Mouse (Mus musculus) hindbrain, embryonic 16.5 days (tissue): ENCODE measurements around the gene Cdk6. TPM values are rescaled to one million over a fixed set of nuclear protein-coding genes. Genes with fewer than 3 reads are reported as not detected.

ENCODE experiments used
- ATAC-seq: fragments of 200-750 bp; cut with Nextera tagmentation; 2 replicates; pipeline ENCODE4 v1.8.0; 2017; ENCODE audit warnings: moderate TSS enrichment, moderate library complexity
- H3K27ac ChIP-seq: fragments of 300-500 bp; sonication (generic); 2 replicates; pipeline ENCODE4 v1.5.1; 2014; ENCODE audit warnings: low read depth, mild to moderate bottlenecking, control low read depth, low read length, moderate library complexity
- H3K27me3 ChIP-seq: fragments of 300-500 bp; sonication (generic); replicated peaks from 2 replicates; pipeline ENCODE4 v1.6.1; 2014; ENCODE audit warnings: low read length; ENCODE audit not compliant: control insufficient read depth, insufficient read depth
- H3K36me3 ChIP-seq: fragments of 300-500 bp; sonication (generic); 2 replicates; pipeline ENCODE4 v1.6.1; 2014; ENCODE audit warnings: mild to moderate bottlenecking, low read length, moderate library complexity, mixed read lengths; ENCODE audit not compliant: control insufficient read depth, insufficient read depth
- H3K4me1 ChIP-seq: fragments of 300-500 bp; sonication (generic); 2 replicates; pipeline ENCODE4 v1.6.1; 2014; ENCODE audit warnings: low read depth, low read length; ENCODE audit not compliant: control insufficient read depth, insufficient read depth
- H3K4me2 ChIP-seq: fragments of 300-500 bp; sonication (generic); 2 replicates; pipeline ENCODE4 v1.6.1; 2014; ENCODE audit warnings: mild to moderate bottlenecking, low read length, control low read depth, moderate library complexity
- H3K4me3 ChIP-seq: fragments of 300-500 bp; sonication (generic); 2 replicates; pipeline ENCODE4 v1.5.1; 2014; ENCODE audit warnings: mild to moderate bottlenecking, low read length, control low read depth, moderate library complexity
- H3K9ac ChIP-seq: fragments of 300-500 bp; sonication (generic); 2 replicates; pipeline ENCODE4 v1.6.1; 2014; ENCODE audit warnings: low read depth, mild to moderate bottlenecking, control low read depth, low read length, moderate library complexity
- H3K9me3 ChIP-seq: fragments of 300-500 bp; sonication (generic); 2 replicates; pipeline ENCODE4 v1.6.1; 2014; ENCODE audit warnings: mild to moderate bottlenecking, low read length, moderate library complexity; ENCODE audit not compliant: control insufficient read depth
- WGBS: fragments of 180-500 bp; shearing (Covaris S2); extraction: QIAGEN DNeasy Blood & Tissue Kit; methylation state at CpG from one replicate; pipeline ENCODE4 v1.1.7; 2014; 5-methylcytosine and 5-hydroxymethylcytosine counted together
- polyA plus RNA-seq: library from polyadenylated mRNA; unstranded; fragments of >200 nt; fragmentation: Nextera tagmentation; extraction: Ambion mirVana; gene quantifications from 2 replicates; pipeline ENCODE4 v1.2.1, GENCODE M21; 2015

Gene Cdk6
- polyA plus RNA-seq, 1 experiment from 2014 or later: 13.9 TPM

DNA sequence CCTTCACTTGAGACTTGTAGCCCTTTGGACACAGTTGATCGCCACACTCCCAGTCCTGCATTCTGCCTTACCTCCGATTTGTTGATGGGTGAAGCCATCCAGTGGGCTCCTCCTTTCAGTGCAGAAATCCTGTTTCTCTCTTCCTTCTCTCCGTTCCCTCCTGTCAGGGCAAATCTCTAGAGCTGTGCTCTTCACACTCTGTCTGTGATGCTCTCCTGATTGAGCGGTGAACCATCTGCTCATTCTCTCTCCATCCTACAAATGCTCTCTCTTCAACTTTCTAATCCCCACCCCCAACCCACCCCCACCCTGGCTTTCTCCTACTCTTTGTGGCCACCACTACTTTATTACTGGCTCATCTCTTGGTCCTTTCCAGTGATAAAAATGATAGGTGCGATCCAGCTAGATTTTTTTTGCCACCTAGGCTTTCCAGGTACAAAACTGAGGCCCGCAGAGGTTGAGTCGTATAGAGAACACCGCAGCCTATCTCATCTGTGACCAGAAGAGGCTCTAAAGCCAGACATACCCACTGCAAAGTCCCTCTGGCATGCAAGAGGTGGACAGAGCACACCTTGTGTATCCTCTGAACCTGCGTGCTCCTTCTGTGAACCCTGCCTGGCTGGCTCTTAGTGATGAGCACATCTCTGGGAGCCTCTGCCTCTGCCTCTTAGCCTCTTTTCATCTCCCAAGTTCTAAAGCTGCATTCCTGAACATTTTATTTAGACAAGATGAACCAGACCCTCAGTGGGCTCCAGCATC, 139.5 kb downstream of the Cdk6 start:
- H3K27me3 ChIP-seq: no peaks in the 10 kb centered on the region
- 91% methylated on average over 9 of the region's 9 CpGs for WGBS
- no peaks in the 10 kb centered on the region; the same call in 1 of the 2 replicates for H3K9me3 ChIP-seq
- H3K4me2 ChIP-seq: no peak overlapping the region
- no peak for ATAC-seq
- H3K27ac ChIP-seq: no peak overlapping the region
- H3K36me3 ChIP-seq: no peaks in the 10 kb centered on the region
- H3K4me1 ChIP-seq: no peaks in the 10 kb centered on the region
- H3K9ac ChIP-seq: no peak overlapping the region
- H3K4me3 ChIP-seq: no peak overlapping the region

DNA sequence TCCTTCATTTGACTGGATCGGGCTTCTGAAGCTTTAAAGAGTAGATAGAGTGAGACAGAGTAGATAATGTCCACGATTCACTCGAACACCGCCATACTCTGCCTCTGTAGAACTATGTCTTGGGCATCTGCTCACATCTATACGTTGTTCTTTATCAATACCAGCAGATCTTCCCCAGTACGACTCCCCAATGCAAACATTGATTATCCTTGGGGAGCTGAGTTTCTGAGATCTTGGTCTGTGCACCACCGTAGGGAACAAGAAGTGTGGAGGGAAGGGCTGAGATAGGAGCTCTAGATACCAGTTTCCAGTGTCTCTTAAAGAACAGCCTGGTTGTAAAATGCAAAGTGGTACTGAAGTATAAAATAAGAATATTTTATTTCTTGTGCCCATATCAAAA, 141.2 kb downstream of the Cdk6 start:
- no peak overlapping the region for H3K4me3 ChIP-seq
- no peak overlapping the region for H3K4me2 ChIP-seq
- 94% methylated on average over 7 of the region's 7 CpGs for WGBS
- no peak for ATAC-seq
- H3K9me3 ChIP-seq: no peaks in the 10 kb centered on the region; the same call in 1 of the 2 replicates
- no peaks in the 10 kb centered on the region for H3K27me3 ChIP-seq
- no peak overlapping the region for H3K9ac ChIP-seq
- no peaks in the 10 kb centered on the region for H3K36me3 ChIP-seq
- no peaks in the 10 kb centered on the region for H3K4me1 ChIP-seq
- no peak overlapping the region for H3K27ac ChIP-seq

DNA sequence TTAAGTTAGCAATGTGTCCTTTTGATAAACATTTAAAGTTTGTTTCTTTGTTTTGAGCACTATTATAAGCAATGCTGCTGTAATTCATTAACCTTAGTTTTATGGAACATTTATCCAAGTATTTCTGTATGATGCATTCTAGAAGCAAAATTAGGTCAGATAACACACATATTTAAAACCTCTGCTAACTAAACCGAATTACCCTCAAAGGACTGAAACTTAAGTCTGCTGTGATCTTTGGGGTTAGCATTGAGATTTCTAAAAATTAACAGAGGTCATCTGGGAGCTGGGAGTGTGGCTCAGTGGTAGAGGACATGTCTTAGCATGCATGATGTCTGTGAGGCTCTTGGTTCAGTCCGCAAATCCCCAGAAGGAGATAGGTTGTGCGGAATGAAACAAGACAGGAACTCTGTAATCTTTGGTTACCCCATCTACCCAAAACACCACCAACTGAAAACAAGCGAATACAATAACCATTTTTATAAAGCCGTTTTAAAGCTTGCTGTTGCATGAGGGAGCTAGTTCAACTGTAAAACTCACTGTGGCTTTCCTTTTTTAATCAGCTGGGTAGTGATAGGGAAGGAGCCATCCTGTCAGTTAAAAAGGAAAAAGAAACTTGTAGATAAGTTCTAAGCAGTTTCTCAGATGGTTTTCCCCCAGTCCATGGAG, 141.9 kb downstream of the Cdk6 start:
- no peak overlapping the region for H3K4me2 ChIP-seq

DNA sequence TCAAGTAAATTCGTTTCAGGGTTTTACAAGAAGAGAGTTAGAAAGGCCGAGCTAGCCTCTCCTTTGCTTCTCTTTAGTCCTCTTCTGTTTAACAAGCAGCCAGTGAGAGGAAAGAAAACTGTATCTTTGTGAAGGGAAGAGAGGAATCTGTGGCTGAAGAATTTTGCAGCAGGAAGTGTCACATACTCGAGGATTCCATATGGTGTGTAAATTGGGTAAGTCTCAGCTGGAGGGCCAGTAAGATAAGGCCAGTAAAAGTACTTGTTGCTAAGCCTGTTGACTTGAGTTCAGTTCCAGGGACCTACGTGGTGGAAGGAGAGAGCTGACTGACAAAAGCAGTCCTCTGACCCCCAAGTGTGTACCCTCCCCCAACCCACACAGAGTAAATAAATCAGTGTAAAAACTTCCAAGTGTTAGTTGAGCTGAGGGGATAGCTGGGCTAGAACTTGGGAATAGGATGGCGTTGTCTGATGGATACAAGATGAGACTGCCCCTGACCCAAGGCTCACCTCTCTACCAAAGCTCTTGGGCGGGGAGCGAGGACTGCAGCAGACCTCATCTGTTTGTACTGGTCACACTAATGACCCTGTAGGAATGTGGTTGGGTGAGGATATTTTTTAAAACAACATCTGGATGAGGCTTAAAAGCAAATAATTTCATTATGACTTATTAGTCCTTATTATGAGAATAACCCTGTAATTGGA, 145.4 kb downstream of the Cdk6 start:
- Histone ChIP-seq H3K27me3 (no peaks in the 10 kb centered on the region), H3K4me2 (no peak overlapping the region), H3K27ac (no peak overlapping the region), H3K9ac (no peak overlapping the region), H3K4me1 (no peaks in the 10 kb centered on the region), H3K4me3 (no peak overlapping the region), H3K36me3 (no peaks in the 10 kb centered on the region), H3K9me3 (no peaks in the 10 kb centered on the region; the same call in 1 of the 2 replicates)
- WGBS: 80% methylated on average over 7 of the region's 7 CpGs
- ATAC-seq: no peak

More for the DNA sequence above, 141.9 kb downstream of the Cdk6 start:
- Histone ChIP-seq H3K27ac (no peak overlapping the region), H3K9ac (no peak overlapping the region), H3K4me1 (no peaks in the 10 kb centered on the region), H3K9me3 (no peaks in the 10 kb centered on the region; the same call in 1 of the 2 replicates), H3K4me3 (no peak overlapping the region), H3K36me3 (no peaks in the 10 kb centered on the region), H3K27me3 (no peaks in the 10 kb centered on the region)
- WGBS: 96% methylated on average over 5 of the region's 5 CpGs
- no peak for ATAC-seq

DNA sequence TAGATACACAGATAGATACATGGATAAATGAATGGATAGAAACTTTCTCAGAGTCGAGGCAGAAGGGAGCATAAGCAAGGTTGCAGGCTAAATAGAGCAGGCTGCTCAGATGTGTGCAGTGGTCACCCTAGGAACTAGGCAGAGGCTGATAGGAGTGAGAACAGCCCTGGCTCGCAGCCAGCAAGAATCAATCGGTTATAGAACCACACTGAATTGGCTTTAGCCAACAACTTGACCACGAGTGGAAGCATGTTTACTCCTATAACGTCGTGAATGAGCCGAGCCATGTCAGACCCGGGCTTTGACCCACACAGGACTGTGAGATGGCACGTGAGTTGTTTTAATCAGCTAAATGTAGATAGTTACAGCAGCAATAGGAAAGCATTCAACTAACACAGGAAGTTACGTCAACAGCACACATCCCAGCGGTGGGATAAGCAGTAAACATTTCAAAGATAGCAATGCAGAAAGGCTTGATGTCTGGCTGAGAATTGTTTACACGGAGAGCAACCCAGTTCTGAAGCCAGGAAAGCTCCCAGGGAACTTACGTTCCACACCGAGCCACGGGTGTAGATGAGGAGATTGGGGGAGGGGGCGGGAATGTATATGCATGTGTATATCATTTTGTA, 147.0 kb downstream of the Cdk6 start:
- no peak for ATAC-seq
- Histone ChIP-seq H3K36me3 (no peaks in the 10 kb centered on the region), H3K9ac (no peak overlapping the region), H3K4me1 (no peaks in the 10 kb centered on the region), H3K4me3 (no peak overlapping the region), H3K4me2 (no peak overlapping the region), H3K27ac (no peak overlapping the region), H3K9me3 (no peaks in the 10 kb centered on the region; the same call in 1 of the 2 replicates), H3K27me3 (no peaks in the 10 kb centered on the region)
- 80% methylated on average over 16 of the region's 16 CpGs for whole genome bisulfite sequencing

DNA sequence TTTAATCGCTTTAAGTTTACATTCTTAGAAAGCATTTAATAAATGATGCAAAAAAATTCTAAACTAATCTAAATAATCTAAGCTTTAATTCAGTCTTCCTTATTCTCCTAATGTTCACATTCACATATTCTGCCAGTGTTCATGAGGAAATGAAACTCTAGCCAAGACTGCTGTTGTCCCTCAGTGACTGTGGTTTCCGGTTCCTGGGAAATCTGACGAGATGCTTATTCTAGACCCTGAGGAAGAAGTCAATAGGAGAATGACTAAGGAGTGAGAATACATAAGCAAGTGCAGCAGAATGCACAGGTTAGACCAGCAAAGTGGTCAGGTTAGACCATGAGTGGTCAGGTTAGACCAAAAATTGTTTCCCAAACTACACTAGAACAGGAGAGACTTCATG, 149.1 kb downstream of the Cdk6 start:
- no peak for ATAC-seq
- Histone ChIP-seq H3K9ac (no peak overlapping the region), H3K27me3 (no peaks in the 10 kb centered on the region), H3K4me1 (no peaks in the 10 kb centered on the region), H3K27ac (no peak overlapping the region), H3K9me3 (no peaks in the 10 kb centered on the region), H3K4me3 (no peak overlapping the region), H3K36me3 (no peaks in the 10 kb centered on the region), H3K4me2 (no peak overlapping the region)
- 92% methylated on average over 3 of the region's 3 CpGs for WGBS

DNA sequence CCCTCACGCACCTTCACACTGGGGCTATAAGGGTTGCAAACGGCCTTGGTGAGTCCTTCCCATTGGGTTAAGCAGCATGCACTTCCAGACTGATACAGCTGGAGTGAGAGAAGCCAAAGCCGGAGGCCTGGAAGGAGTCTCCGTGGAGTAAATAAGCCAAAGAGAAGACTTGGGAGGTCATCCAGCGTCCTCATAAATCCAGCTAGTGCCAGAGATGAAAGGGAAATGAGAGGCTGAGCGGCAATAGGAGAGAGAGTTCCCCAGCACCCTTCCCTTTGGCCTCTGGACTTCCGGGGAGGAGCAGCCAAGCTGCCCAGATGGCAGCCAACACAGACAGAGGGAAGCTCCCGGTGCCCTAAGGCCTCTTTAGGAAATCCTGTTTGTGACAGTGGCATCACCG, 149.8 kb downstream of the Cdk6 start:
- H3K4me2 ChIP-seq: no peak overlapping the region
- H3K27ac ChIP-seq: no peak overlapping the region
- H3K9ac ChIP-seq: no peak overlapping the region
- ATAC-seq: no peak
- H3K36me3 ChIP-seq: no peaks in the 10 kb centered on the region
- H3K4me1 ChIP-seq: no peaks in the 10 kb centered on the region
- no peaks in the 10 kb centered on the region for H3K27me3 ChIP-seq
- 78% methylated on average over 9 of the region's 9 CpGs for WGBS
- H3K9me3 ChIP-seq: no peaks in the 10 kb centered on the region
- H3K4me3 ChIP-seq: no peak overlapping the region

DNA sequence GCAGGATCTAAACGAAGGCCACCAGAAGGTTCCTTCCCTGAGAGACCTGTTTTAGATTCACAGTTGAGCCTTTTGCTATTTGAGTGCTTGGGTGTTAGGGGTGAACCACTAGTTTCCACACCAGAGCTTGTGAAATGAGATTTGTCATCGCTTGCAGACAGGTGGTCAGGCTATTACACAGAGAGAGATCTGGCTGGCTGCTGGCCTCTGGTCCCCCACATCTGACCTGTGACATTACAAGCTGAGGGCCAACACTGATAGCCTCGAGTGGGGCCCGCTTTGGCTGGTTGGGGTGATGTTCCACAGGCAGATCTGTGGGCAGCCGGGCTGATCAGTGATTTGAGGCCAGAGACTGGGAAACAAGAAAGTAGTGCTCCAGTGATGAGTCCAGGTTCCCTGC, 150.6 kb downstream of the Cdk6 start:
- Histone ChIP-seq H3K4me3 (no peak overlapping the region), H3K27ac (no peak overlapping the region), H3K9me3 (no peaks in the 10 kb centered on the region), H3K4me2 (no peak overlapping the region), H3K27me3 (no peaks in the 10 kb centered on the region), H3K36me3 (no peaks in the 10 kb centered on the region), H3K4me1 (no peaks in the 10 kb centered on the region), H3K9ac (no peak overlapping the region)
- WGBS: 91% methylated on average over 5 of the region's 5 CpGs
- ATAC-seq: no peak
